Mouse (Mus musculus) kidney, adult 2 months (tissue): ENCODE results near the gene Fbxo45. TPM values are rescaled to one million over a fixed set of nuclear protein-coding genes. Genes with fewer than 3 reads are reported as not detected.

Experiments used
- DNase-seq: peaks from one replicate; pipeline ENCODE4 v3.0.0; 2021
- H3K27ac ChIP-seq: fragments of 200-500 bp; 2 replicates; pipeline ENCODE4 v1.5.1; 2012; ENCODE audit warnings: low read depth, low read length, control low read depth, inconsistent platforms; ENCODE audit not compliant: insufficient read depth
- H3K27me3 ChIP-seq: fragments of 200-500 bp; replicated peaks from 2 replicates; pipeline ENCODE4 v1.6.1; 2012; ENCODE audit warnings: mild to moderate bottlenecking, moderate library complexity, low read length, inconsistent platforms; ENCODE audit not compliant: control insufficient read depth, insufficient read depth
- H3K36me3 ChIP-seq: fragments of 200-500 bp; 2 replicates; pipeline ENCODE4 v1.6.1; 2012; ENCODE audit warnings: mild to moderate bottlenecking, moderate library complexity, low read length, inconsistent platforms; ENCODE audit not compliant: control insufficient read depth, insufficient read depth
- H3K4me1 ChIP-seq: fragments of 200-500 bp; 2 replicates; pipeline ENCODE4 v1.6.1; 2011; ENCODE audit warnings: low read length; ENCODE audit not compliant: control insufficient read depth, insufficient read depth
- H3K4me3 ChIP-seq: fragments of 200-500 bp; 2 replicates; pipeline ENCODE4 v1.5.1; 2011; ENCODE audit warnings: mild to moderate bottlenecking, low read depth, low read length, control low read depth; ENCODE audit not compliant: insufficient read depth
- CTCF ChIP-seq: fragments of 200-500 bp; conservative IDR thresholded peaks from 2 replicates; pipeline ENCODE4 v1.5.1; 2011; ENCODE audit warnings: low read depth, mild to moderate bottlenecking, control low read depth, low read length, moderate library complexity, mixed read lengths; ENCODE audit not compliant: insufficient read depth, insufficient read length
- POLR2A ChIP-seq: fragments of 200-500 bp; IDR thresholded peaks from one replicate; pipeline ENCODE4 v1.6.1; 2011; ENCODE audit warnings: low read depth, low read length, control low read depth
- WGBS: fragments of 180-500 bp; shearing (Covaris S2); methylation state at CpG from one replicate; pipeline ENCODE4 v1.1.7; 2018; 5-methylcytosine and 5-hydroxymethylcytosine counted together
- polyA plus RNA-seq: library from polyadenylated mRNA; depleted of rRNA; stranded (reverse); fragments of >200 nt; gene quantifications from 2 replicates; pipeline ENCODE4 v1.2.3, GENCODE M21; 2012; rRNA removed

Fbxo45 gene
- polyA plus RNA-seq, 1 experiment, result 3.5 TPM

DNA sequence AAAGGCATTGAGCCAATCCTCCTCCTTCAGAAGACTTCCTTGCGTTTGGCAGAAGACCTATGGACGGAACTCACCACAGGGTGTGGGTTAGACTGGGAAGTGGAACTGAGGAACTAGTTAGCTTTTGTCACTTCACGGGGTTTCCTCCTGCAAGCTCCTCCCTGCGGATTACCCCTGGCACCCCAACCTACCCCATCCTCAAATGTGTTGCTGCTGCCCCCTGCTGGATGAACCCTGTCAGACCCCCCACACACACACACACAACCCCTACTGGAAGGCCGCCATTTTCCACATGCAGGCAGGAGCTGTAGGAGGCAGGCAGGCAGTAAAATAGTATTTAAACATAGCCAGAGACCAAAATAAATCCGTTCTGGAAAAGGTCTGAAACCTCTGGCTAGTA lies 44.3 kb downstream of the Fbxo45 start:
- WGBS, result 76% methylated on average over 6 of the region's 6 CpGs
- H3K4me1 ChIP-seq, result no peaks in the 10 kb centered on the region
- H3K27me3 ChIP-seq, result no peaks in the 10 kb centered on the region
- DNase-seq, result peak; percentile 74
- H3K4me3 ChIP-seq, result no peak overlapping the region
- H3K27ac ChIP-seq, result no peak overlapping the region
- no peaks in the 10 kb centered on the region for H3K36me3 ChIP-seq
- TF ChIP-seq POLR2A (no peak), CTCF (peak; percentile 72)

GRCm38 (mm10) chr16:32201004-32201325 lies 46.0 kb downstream of the Fbxo45 start:
- DNase-seq, result peak; percentile 56
- H3K4me3 ChIP-seq, result peak overlapping the region; percentile 60
- TF ChIP-seq POLR2A (no peak), CTCF (no peak)
- no peaks in the 10 kb centered on the region for H3K27me3 ChIP-seq
- no peaks in the 10 kb centered on the region for H3K36me3 ChIP-seq
- peak overlapping the region; percentile 90 for H3K27ac ChIP-seq
- no peaks in the 10 kb centered on the region for H3K4me1 ChIP-seq
- 33% methylated on average over 9 of the region's 9 CpGs for WGBS

GRCm38 (mm10) chr16:32200256-32201003 lies 46.5 kb downstream of the Fbxo45 start:
- H3K27me3 ChIP-seq, result no peaks in the 10 kb centered on the region
- no peaks in the 10 kb centered on the region for H3K4me1 ChIP-seq
- TF ChIP-seq CTCF, result no peak
- TF ChIP-seq POLR2A, result no peak
- WGBS, result 18% methylated on average over 21 of the region's 21 CpGs
- peak; percentile 56 for DNase-seq
- peak overlapping the region; percentile 60 for H3K4me3 ChIP-seq
- H3K36me3 ChIP-seq, result no peaks in the 10 kb centered on the region
- H3K27ac ChIP-seq, result peak overlapping the region; percentile 90

DNA sequence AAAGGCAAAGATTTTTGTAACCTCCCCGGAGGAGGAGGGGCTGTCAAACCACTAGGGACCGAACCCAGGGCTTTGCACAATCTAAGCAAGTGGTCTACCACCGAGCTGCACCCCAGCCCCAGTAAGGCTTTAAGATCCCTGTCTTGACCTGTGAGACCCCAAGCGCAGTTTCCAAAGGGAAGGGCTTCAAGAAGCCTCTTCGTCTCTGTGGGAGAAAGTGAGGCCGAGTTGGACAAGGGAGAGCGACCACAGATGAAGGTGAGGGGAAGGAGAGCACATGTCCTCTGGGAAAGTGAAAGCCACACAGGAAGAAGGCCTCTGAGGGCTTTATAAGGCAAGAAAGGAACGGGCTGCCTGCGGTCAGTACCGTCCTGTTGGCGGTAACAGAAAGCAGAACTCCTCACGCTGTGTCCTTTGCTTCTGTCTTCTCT lies 56.9 kb downstream of the Fbxo45 start:
- DNase-seq, result peak; percentile 43
- H3K4me1 ChIP-seq, result no peaks in the 10 kb centered on the region
- 57% methylated on average over 12 of the region's 12 CpGs for WGBS
- no peak overlapping the region for H3K27ac ChIP-seq
- no peaks in the 10 kb centered on the region for H3K36me3 ChIP-seq
- H3K27me3 ChIP-seq, result no peaks in the 10 kb centered on the region
- TF ChIP-seq CTCF (no peak), POLR2A (no peak)
- H3K4me3 ChIP-seq, result no peak overlapping the region

GRCm38 (mm10) chr16:32189109-32189508 lies 57.8 kb downstream of the Fbxo45 start:
- WGBS, result 49% methylated on average over 6 of the region's 6 CpGs
- Histone ChIP-seq H3K4me1 (no peaks in the 10 kb centered on the region), H3K27ac (no peak overlapping the region), H3K4me3 (no peak overlapping the region), H3K27me3 (no peaks in the 10 kb centered on the region), H3K36me3 (no peaks in the 10 kb centered on the region)
- TF ChIP-seq CTCF (no peak), POLR2A (no peak)
- DNase-seq, result peak; percentile 54

- Histone ChIP-seq H3K4me1 (no peaks in the 10 kb centered on the region), H3K36me3 (no peaks in the 10 kb centered on the region), H3K27ac (no peak overlapping the region), H3K4me3 (no peak overlapping the region), H3K27me3 (no peaks in the 10 kb centered on the region)
- DNase-seq, result no peak
- WGBS, result 97% methylated on average over 5 of the region's 5 CpGs
- TF ChIP-seq CTCF (no peak), POLR2A (no peak)
Observed at GRCm38 (mm10) chr16:32186056-32186455, 60.9 kb downstream of the Fbxo45 start.

Other genes with a start within 250 kb of the Fbxo45 start
- 4.4 and 5.5 TPM in 2 replicates for gene Senp5, start 243.9 kb downstream of the Fbxo45 start, polyA plus RNA-seq
- gene Pak2, start 167.8 kb downstream of the Fbxo45 start, polyA plus RNA-seq, result 15.7 and 18.3 TPM in 2 replicates
- 29.0 and 33.2 TPM in 2 replicates for gene Pigx, start 147.4 kb downstream of the Fbxo45 start, polyA plus RNA-seq
- gene Cep19, start 147.4 kb downstream of the Fbxo45 start, polyA plus RNA-seq, result 17.2 and 18.9 TPM in 2 replicates
- gene Nrros, start 81.6 kb downstream of the Fbxo45 start, polyA plus RNA-seq, result 7.9 and 11.6 TPM in 2 replicates
- gene Bex6, start 67.3 kb downstream of the Fbxo45 start, polyA plus RNA-seq, result not detected in 2 replicates
- 5.2 and 6.0 TPM in 2 replicates for gene Wdr53, start 69 bp upstream of the Fbxo45 start, polyA plus RNA-seq
- gene Smco1, start 24.3 kb upstream of the Fbxo45 start, polyA plus RNA-seq, result 0.06 TPM in 1 of 2 replicates, not detected in the other
- gene Rnf168, start 30.3 kb upstream of the Fbxo45 start, polyA plus RNA-seq, result 6.0 and 6.4 TPM in 2 replicates
- gene Ubxn7, start 85.1 kb upstream of the Fbxo45 start, polyA plus RNA-seq, result 10.4 and 14.6 TPM in 2 replicates
- gene Tm4sf19, start 153.3 kb upstream of the Fbxo45 start, polyA plus RNA-seq, result 0.07 and 0.08 TPM in 2 replicates
- 11.1 and 12.0 TPM in 2 replicates for gene Tctex1d2, start 172.5 kb upstream of the Fbxo45 start, polyA plus RNA-seq
- 42.9 and 43.8 TPM in 2 replicates for gene Pcyt1a, start 183.8 kb upstream of the Fbxo45 start, polyA plus RNA-seq
- gene Slc51a, start 240.7 kb upstream of the Fbxo45 start, polyA plus RNA-seq, result 92.3 and 97.3 TPM in 2 replicates
- gene Zdhhc19, start 249.1 kb upstream of the Fbxo45 start, polyA plus RNA-seq, result 0.11 TPM in 1 of 2 replicates, not detected in the other